Mouse (Mus musculus) bone marrow, adult 2 months (tissue): ENCODE results near the gene Acot5. TPM values are rescaled to one million over a fixed set of nuclear protein-coding genes. Genes with fewer than 3 reads are reported as not detected.
"Not testable (repeated sequence)": the region's sequence is repeated elsewhere in the genome, so short reads cannot be mapped to it uniquely, and the experiment has no call there.

Experiments
- H3K27ac ChIP-seq: fragments of 200-500 bp; 2 replicates; pipeline ENCODE4 v1.5.1; 2012; ENCODE audit warnings: low read depth, mild to moderate bottlenecking, control low read depth, inconsistent platforms, low read length; ENCODE audit not compliant: control insufficient read depth, poor library complexity, insufficient read depth
- H3K4me1 ChIP-seq: fragments of 200-500 bp; 2 replicates; pipeline ENCODE4 v1.6.1; 2011; ENCODE audit warnings: low read length; ENCODE audit not compliant: control insufficient read depth, insufficient read depth
- H3K4me3 ChIP-seq: fragments of 200-500 bp; replicated peaks from 2 replicates; pipeline ENCODE3; 2011; ENCODE audit warnings: mild to moderate bottlenecking, low read depth, low read length, control low read depth; ENCODE audit not compliant: control insufficient read depth
- CTCF ChIP-seq: fragments of 200-500 bp; IDR thresholded peaks from 2 replicates; pipeline ENCODE4 v1.5.1; 2011; ENCODE audit warnings: low read length, control low read depth; ENCODE audit not compliant: control insufficient read depth, insufficient read depth
- POLR2A ChIP-seq: fragments of 200-500 bp; IDR thresholded peaks from 2 replicates; pipeline ENCODE4 v1.6.1; 2011; ENCODE audit warnings: low read depth, mild to moderate bottlenecking, control low read depth, low read length, borderline replicate concordance; ENCODE audit not compliant: control insufficient read depth
- WGBS: fragments of 180-500 bp; shearing (Covaris S2); methylation state at CpG from one replicate; pipeline ENCODE4 v1.1.7; 2018; 5-methylcytosine and 5-hydroxymethylcytosine counted together
- polyA plus RNA-seq: library from polyadenylated mRNA; stranded (reverse); fragments of >200 nt; gene quantifications from 2 replicates; pipeline ENCODE4 v1.2.4, GENCODE M21; 2011; ENCODE audit warnings: low replicate concordance; ENCODE audit not compliant: missing spikeins, insufficient read depth, insufficient read length

The Acot5 gene
- not detected in 2 replicates for polyA plus RNA-seq

GRCm38 (mm10) chr12:84068986-84069385 is at the start of gene Acot5:
TSS of gene Acot5 (plus strand) at chr12:84069325.
- no peaks in the 10 kb centered on the region for H3K4me1 ChIP-seq
- TF ChIP-seq CTCF (no peak), POLR2A (no peak)
- 52% methylated on average over 9 of the region's 9 CpGs for WGBS
- H3K27ac ChIP-seq = no peak within 1 kb of the TSS
- no peak within 1 kb of the TSS for H3K4me3 ChIP-seq

GRCm38 (mm10) chr12:84020528-84020927 is 48.6 kb upstream of the Acot5 start:
- not testable (repeated sequence) for H3K4me3 ChIP-seq, H3K4me1 ChIP-seq, H3K27ac ChIP-seq
- WGBS = 2% methylated on average over 7 of the region's 7 CpGs

- 91% methylated on average over 4 of the region's 4 CpGs for WGBS
- not testable (repeated sequence) for H3K4me3 ChIP-seq, H3K27ac ChIP-seq, H3K4me1 ChIP-seq
Observed at GRCm38 (mm10) chr12:84022266-84022665, 46.9 kb upstream of the Acot5 start.

GRCm38 (mm10) chr12:84023052-84023745 is 45.9 kb upstream of the Acot5 start:
- Histone ChIP-seq H3K4me1 (peaks cover 4% of the 10 kb centered on the region; the same call in 1 of the 2 replicates), H3K27ac (peak overlapping the region; percentile 63; the same call in 1 of the 2 replicates), H3K4me3 (no peak overlapping the region)
- no peak for TF ChIP-seq CTCF
- no peak for TF ChIP-seq POLR2A
- WGBS = 55% methylated on average over 9 of the region's 9 CpGs

- H3K4me3 ChIP-seq = no peak overlapping the region
- TF ChIP-seq POLR2A = no peak
- no peak for TF ChIP-seq CTCF
- H3K27ac ChIP-seq = no peak overlapping the region
- 83% methylated on average over 7 of the region's 7 CpGs for WGBS
- peaks cover 4% of the 10 kb centered on the region; the same call in 1 of the 2 replicates for H3K4me1 ChIP-seq
Observed at GRCm38 (mm10) chr12:84025888-84026287, 43.2 kb upstream of the Acot5 start.

GRCm38 (mm10) chr12:84028328-84028727 is 40.8 kb upstream of the Acot5 start:
- WGBS = 69% methylated on average over 3 of the region's 3 CpGs
- not testable (repeated sequence) for H3K4me1 ChIP-seq, H3K4me3 ChIP-seq, H3K27ac ChIP-seq

- 90% methylated on average over 1 of the region's 1 CpGs for WGBS
- not testable (repeated sequence) for H3K4me1 ChIP-seq
Observed at GRCm38 (mm10) chr12:84029043-84029442, 40.1 kb upstream of the Acot5 start.

GRCm38 (mm10) chr12:84030659-84031332 is 38.3 kb upstream of the Acot5 start:
- Histone ChIP-seq H3K4me1 (no peaks in the 10 kb centered on the region), H3K27ac (no peak overlapping the region), H3K4me3 (no peak overlapping the region)
- 34% methylated on average over 4 of the region's 4 CpGs for WGBS
- peak; percentile 94 for TF ChIP-seq CTCF
- TF ChIP-seq POLR2A = no peak

More at GRCm38 (mm10) chr12:84029043-84029442, 40.1 kb upstream of the Acot5 start:
- not testable (repeated sequence) for H3K4me3 ChIP-seq, H3K27ac ChIP-seq

GRCm38 (mm10) chr12:84032854-84033253 is 36.3 kb upstream of the Acot5 start:
- WGBS = 86% methylated on average over 4 of the region's 4 CpGs
- no peak overlapping the region for H3K4me3 ChIP-seq
- H3K27ac ChIP-seq = no peak overlapping the region
- no peak for TF ChIP-seq CTCF
- no peak for TF ChIP-seq POLR2A
- no peaks in the 10 kb centered on the region for H3K4me1 ChIP-seq

- WGBS = 41% methylated on average over 2 of the region's 2 CpGs
- H3K27ac ChIP-seq = not testable (repeated sequence)
Observed at GRCm38 (mm10) chr12:84033302-84033701, 35.8 kb upstream of the Acot5 start.

More at GRCm38 (mm10) chr12:84033302-84033701, 35.8 kb upstream of the Acot5 start:
- H3K4me3 ChIP-seq, H3K4me1 ChIP-seq: not testable (repeated sequence)
